Mouse (Mus musculus) heart, postnatal 0 days (tissue): ENCODE measurements around the gene Acaa1a. TPM values are rescaled to one million over a fixed set of nuclear protein-coding genes. Genes with fewer than 3 reads are reported as not detected.

Experiments
- ATAC-seq: fragments of 200-750 bp; cut with Nextera tagmentation; 2 replicates; pipeline ENCODE4 v1.8.0; 2017; ENCODE audit warnings: low read depth, moderate number of reproducible peaks, moderate library complexity; ENCODE audit not compliant: insufficient read depth
- DNase-seq: peaks from one replicate; pipeline ENCODE4 v3.0.0-alpha.2; 2016; ENCODE audit warnings: low spot score
- H3K27ac ChIP-seq: fragments of 300-500 bp; sonication (generic); 2 replicates; pipeline ENCODE4 v1.5.1; 2014; ENCODE audit warnings: low read depth, mild to moderate bottlenecking
- H3K27me3 ChIP-seq: fragments of 300-500 bp; sonication (generic); 2 replicates; pipeline ENCODE4 v1.6.1; 2014; ENCODE audit warnings: low read length, mixed read lengths; ENCODE audit not compliant: control insufficient read depth, insufficient read depth
- H3K36me3 ChIP-seq: fragments of 300-500 bp; sonication (generic); replicated peaks from 2 replicates; pipeline ENCODE4 v1.6.1; 2014; ENCODE audit warnings: low read length, mixed read lengths; ENCODE audit not compliant: control insufficient read depth, insufficient read depth
- H3K4me1 ChIP-seq: fragments of 300-500 bp; sonication (generic); 2 replicates; pipeline ENCODE4 v1.6.1; 2014; ENCODE audit warnings: antibody characterized with exemption; ENCODE audit not compliant: control insufficient read depth, insufficient read depth
- H3K4me2 ChIP-seq: fragments of 300-500 bp; sonication (generic); 2 replicates; pipeline ENCODE4 v1.6.1; 2014; ENCODE audit warnings: low read depth, mild to moderate bottlenecking, low read length, moderate library complexity
- H3K4me3 ChIP-seq: fragments of 300-500 bp; sonication (generic); 2 replicates; pipeline ENCODE4 v1.5.1; 2014; ENCODE audit warnings: low read depth, low read length
- H3K9ac ChIP-seq: fragments of 300-500 bp; sonication (generic); replicated peaks from 2 replicates; pipeline ENCODE4 v1.6.1; 2014; ENCODE audit warnings: low read depth, low read length, mixed read lengths
- H3K9me3 ChIP-seq: fragments of 300-500 bp; sonication (generic); replicated peaks from 2 replicates; pipeline ENCODE4 v1.6.1; 2016; ENCODE audit warnings: low read length; ENCODE audit not compliant: control insufficient read depth
- CTCF ChIP-seq: IDR thresholded peaks from 2 replicates; pipeline ENCODE4 v1.5.1; 2016; ENCODE audit warnings: antibody characterized with exemption, control low read depth, low read depth
- EP300 ChIP-seq: IDR thresholded peaks from 2 replicates; pipeline ENCODE4 v1.6.1; 2016; ENCODE audit warnings: antibody characterized with exemption, low read depth
- WGBS: fragments of 180-500 bp; shearing (Covaris S2); extraction: QIAGEN DNeasy Blood & Tissue Kit; methylation state at CpG from one replicate; pipeline ENCODE4 v1.1.7; 2014; 5-methylcytosine and 5-hydroxymethylcytosine counted together
- polyA plus RNA-seq: library from polyadenylated mRNA; unstranded; fragments of >200 nt; fragmentation: Nextera tagmentation; extraction: Ambion mirVana; gene quantifications from 2 replicates; pipeline ENCODE4 v1.2.1, GENCODE M21; 2015
- total RNA-seq: library from RNA; depleted of rRNA; stranded (reverse); fragments of >200 nt; gene quantifications from 2 replicates; pipeline ENCODE4 v1.2.3, GENCODE M21; 2014; ENCODE audit warnings: low replicate concordance

Gene Acaa1a
- total and polyA plus RNA-seq, 2 experiments from 2014 or later, result 89.8 to 206 TPM

DNA sequence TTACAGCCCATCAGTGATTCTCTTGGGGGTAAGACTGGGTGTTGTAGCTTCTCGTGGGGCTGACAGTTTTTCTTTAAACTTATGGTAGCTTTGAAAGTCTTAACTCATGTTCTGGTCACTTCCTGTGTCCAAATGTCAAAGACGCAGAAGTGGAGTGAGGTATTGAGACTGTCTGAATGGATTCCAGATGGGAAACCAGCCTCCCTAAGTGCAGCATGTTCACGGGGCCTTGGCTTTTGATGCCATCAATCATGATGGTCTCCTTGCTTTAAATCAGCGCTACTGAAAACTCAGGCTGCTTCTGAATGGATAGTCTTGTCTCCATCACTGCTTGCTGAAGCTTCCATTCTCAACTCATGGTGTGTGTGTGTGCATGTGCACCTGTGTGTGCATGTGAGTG lies 31.8 kb downstream of the Acaa1a start:
- H3K4me3 ChIP-seq, result no peak overlapping the region
- H3K4me2 ChIP-seq, result no peak overlapping the region
- H3K9me3 ChIP-seq, result no peaks in the 10 kb centered on the region
- no peak for ATAC-seq
- no peaks in the 10 kb centered on the region for H3K36me3 ChIP-seq
- no peaks in the 10 kb centered on the region for H3K4me1 ChIP-seq
- DNase-seq, result no peak
- H3K27ac ChIP-seq, result no peak overlapping the region
- no peaks in the 10 kb centered on the region for H3K27me3 ChIP-seq
- TF ChIP-seq EP300 (no peak), CTCF (no peak)
- no peak overlapping the region for H3K9ac ChIP-seq
- 76% methylated on average over 4 of the region's 4 CpGs for WGBS

DNA sequence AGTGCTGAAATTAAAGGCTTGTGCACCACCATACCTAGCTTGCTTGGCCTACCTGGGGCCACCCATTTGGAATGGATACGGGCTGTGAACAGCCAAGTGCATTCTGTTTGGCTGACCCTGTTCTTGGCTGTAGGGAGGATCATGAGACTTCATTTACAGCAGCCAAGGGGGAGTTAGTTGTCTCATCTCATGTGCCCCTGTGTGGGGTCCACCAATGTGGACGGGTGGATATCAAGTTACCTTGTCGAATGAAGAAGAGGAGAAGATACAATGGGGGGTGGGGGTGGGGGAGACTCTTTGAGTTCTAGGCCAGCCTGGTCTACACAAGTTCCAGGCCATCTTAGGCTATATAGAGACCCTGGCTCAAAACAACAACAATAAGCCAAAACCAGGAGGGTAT lies 35.5 kb downstream of the Acaa1a start:
- Histone ChIP-seq H3K4me1 (no peaks in the 10 kb centered on the region), H3K27ac (no peak overlapping the region), H3K9ac (no peak overlapping the region), H3K4me3 (no peak overlapping the region), H3K27me3 (no peaks in the 10 kb centered on the region), H3K9me3 (no peaks in the 10 kb centered on the region), H3K4me2 (no peak overlapping the region), H3K36me3 (no peaks in the 10 kb centered on the region)
- TF ChIP-seq EP300, result no peak
- no peak for TF ChIP-seq CTCF
- ATAC-seq, result no peak
- no peak for DNase-seq
- WGBS, result 70% methylated on average over 3 of the region's 3 CpGs

DNA sequence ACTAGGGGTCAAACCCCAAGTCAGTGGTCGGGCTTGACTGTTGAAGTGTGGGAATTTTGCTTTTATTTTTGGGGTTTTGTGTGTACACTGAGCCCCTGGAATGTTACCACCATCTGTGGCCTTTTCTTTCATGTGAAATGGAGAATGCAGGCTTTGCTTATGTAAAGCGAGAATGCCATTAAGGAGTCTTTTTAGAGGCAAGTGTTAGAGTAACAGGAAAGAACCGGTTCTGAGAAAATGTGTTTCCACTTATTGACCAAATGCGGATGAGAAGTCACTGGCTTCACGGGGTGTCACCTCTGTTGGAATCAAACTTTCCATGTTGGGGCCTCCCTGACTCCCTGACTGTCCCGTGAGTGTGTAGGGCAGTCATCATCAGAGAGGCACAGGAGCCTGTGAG lies 36.1 kb downstream of the Acaa1a start:
- no peaks in the 10 kb centered on the region for H3K4me1 ChIP-seq
- no peak overlapping the region for H3K4me3 ChIP-seq
- no peak overlapping the region for H3K27ac ChIP-seq
- H3K4me2 ChIP-seq, result no peak overlapping the region
- no peak overlapping the region for H3K9ac ChIP-seq
- TF ChIP-seq CTCF (no peak), EP300 (no peak)
- H3K36me3 ChIP-seq, result no peaks in the 10 kb centered on the region
- ATAC-seq, result no peak
- H3K27me3 ChIP-seq, result no peaks in the 10 kb centered on the region
- WGBS, result 68% methylated on average over 6 of the region's 6 CpGs
- H3K9me3 ChIP-seq, result no peaks in the 10 kb centered on the region
- no peak for DNase-seq

DNA sequence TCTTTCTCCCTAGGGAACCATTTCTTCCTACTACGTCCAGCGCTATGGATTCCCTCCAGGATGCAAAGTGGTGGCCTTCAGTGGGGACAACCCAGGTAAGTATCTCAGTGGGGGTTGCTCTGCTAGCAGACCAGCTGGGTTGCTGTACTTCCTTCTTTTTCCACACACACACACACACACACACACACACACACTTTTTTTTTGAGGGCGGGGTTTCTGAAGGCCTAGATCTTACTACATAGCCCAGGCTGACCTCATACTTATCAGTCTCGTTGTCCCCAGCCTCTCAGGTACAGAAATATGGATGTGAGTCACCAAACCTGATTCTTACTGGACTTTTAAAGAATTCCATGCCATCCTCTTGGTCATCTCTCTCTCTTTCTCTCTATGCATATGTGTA lies 38.8 kb downstream of the Acaa1a start:
- H3K4me1 ChIP-seq, result no peaks in the 10 kb centered on the region
- H3K4me3 ChIP-seq, result no peak overlapping the region
- H3K36me3 ChIP-seq, result no peaks in the 10 kb centered on the region
- ATAC-seq (no peak), DNase-seq (no peak)
- TF ChIP-seq EP300 (no peak), CTCF (no peak)
- H3K9me3 ChIP-seq, result no peaks in the 10 kb centered on the region
- no peak overlapping the region for H3K4me2 ChIP-seq
- no peak overlapping the region for H3K9ac ChIP-seq
- no peak overlapping the region for H3K27ac ChIP-seq
- WGBS, result 75% methylated on average over 4 of the region's 4 CpGs
- no peaks in the 10 kb centered on the region for H3K27me3 ChIP-seq

DNA sequence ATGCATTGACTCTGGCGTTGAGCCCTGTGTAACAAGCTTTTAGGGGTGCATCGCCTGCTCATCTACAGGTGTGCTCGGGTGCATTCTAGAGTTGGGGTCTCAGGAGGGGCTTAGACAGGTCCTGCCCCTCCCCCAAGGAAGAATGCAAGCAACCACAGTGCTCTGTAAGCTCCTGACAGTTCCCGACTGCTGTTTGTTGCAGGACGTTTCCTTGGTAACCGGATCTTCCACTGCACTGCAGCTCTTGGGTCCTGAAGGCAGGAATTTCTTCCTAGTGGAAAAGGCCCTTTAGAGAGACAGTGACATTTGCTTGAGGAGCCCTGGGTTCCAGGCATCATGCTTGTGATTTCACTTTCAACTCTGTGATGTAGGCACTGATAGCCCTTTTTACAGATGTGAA lies 43.1 kb downstream of the Acaa1a start:
- DNase-seq, result no peak
- no peaks in the 10 kb centered on the region for H3K36me3 ChIP-seq
- no peaks in the 10 kb centered on the region for H3K27me3 ChIP-seq
- no peak overlapping the region for H3K9ac ChIP-seq
- H3K9me3 ChIP-seq, result no peaks in the 10 kb centered on the region
- no peak overlapping the region for H3K4me2 ChIP-seq
- TF ChIP-seq CTCF (no peak), EP300 (no peak)
- no peak for ATAC-seq
- no peaks in the 10 kb centered on the region for H3K4me1 ChIP-seq
- no peak overlapping the region for H3K27ac ChIP-seq
- H3K4me3 ChIP-seq, result no peak overlapping the region
- 58% methylated on average over 6 of the region's 6 CpGs for WGBS

DNA sequence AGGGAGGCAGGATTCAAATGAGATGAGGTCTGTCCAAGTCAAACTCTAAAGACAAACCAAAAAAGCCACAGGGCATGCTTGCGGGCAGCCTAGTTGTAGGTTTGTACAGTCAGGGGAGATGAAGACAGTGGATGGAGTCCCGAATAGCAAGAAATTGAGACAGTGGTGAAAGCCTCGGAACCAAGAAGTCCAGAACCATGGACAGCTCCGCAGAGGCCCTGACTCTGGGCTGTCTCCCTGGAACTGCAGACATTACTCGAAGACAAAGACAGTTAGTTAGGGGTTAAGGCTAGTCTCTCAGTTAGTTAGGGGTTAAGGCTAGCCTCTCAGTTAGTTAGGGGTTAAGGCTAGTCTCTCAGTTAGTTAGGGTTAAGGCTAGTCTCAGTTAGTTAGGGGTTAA lies 49.5 kb downstream of the Acaa1a start:
- 36% methylated on average over 5 of the region's 5 CpGs for WGBS
- H3K27me3 ChIP-seq, result no peaks in the 10 kb centered on the region
- DNase-seq, result no peak
- ATAC-seq, result no peak
- no peak for TF ChIP-seq EP300
- TF ChIP-seq CTCF, result no peak
- no peak overlapping the region for H3K4me2 ChIP-seq
- H3K9ac ChIP-seq, result no peak overlapping the region
- H3K27ac ChIP-seq, result no peak overlapping the region
- no peaks in the 10 kb centered on the region for H3K36me3 ChIP-seq
- no peaks in the 10 kb centered on the region for H3K9me3 ChIP-seq
- no peaks in the 10 kb centered on the region for H3K4me1 ChIP-seq
- H3K4me3 ChIP-seq, result no peak overlapping the region
